Mouse (Mus musculus) neural tube, embryonic 13.5 days (tissue): ENCODE data around the gene Tmem98. TPM values are rescaled to one million over a fixed set of nuclear protein-coding genes. Genes with fewer than 3 reads are reported as not detected.

Source experiments
- ATAC-seq: fragments of 200-750 bp; cut with Nextera tagmentation; 2 replicates; pipeline ENCODE4 v1.8.0; 2017; ENCODE audit warnings: low read depth, mild to moderate bottlenecking, moderate TSS enrichment, moderate library complexity
- H3K27ac ChIP-seq: fragments of 300-500 bp; sonication (generic); replicated peaks from 2 replicates; pipeline ENCODE4 v1.5.1; 2015; ENCODE audit warnings: moderate library complexity, mild to moderate bottlenecking, inconsistent platforms
- H3K27me3 ChIP-seq: fragments of 300-500 bp; sonication (generic); 2 replicates; pipeline ENCODE4 v1.6.1; 2015; ENCODE audit warnings: mild to moderate bottlenecking, inconsistent platforms
- H3K36me3 ChIP-seq: fragments of 300-500 bp; sonication (generic); 2 replicates; pipeline ENCODE4 v1.6.1; 2015; ENCODE audit warnings: mild to moderate bottlenecking, inconsistent platforms
- H3K4me1 ChIP-seq: fragments of 300-500 bp; sonication (generic); replicated peaks from 2 replicates; pipeline ENCODE4 v1.6.1; 2015; ENCODE audit warnings: inconsistent platforms
- H3K4me2 ChIP-seq: fragments of 300-500 bp; sonication (generic); 2 replicates; pipeline ENCODE4 v1.6.1; 2015; ENCODE audit warnings: inconsistent platforms, mild to moderate bottlenecking, moderate library complexity
- H3K4me3 ChIP-seq: fragments of 300-500 bp; sonication (generic); 2 replicates; pipeline ENCODE4 v1.5.1; 2015; ENCODE audit warnings: mild to moderate bottlenecking, inconsistent platforms
- H3K9ac ChIP-seq: fragments of 300-500 bp; sonication (generic); 2 replicates; pipeline ENCODE4 v1.6.1; 2015; ENCODE audit warnings: moderate library complexity, mild to moderate bottlenecking, inconsistent platforms
- H3K9me3 ChIP-seq: fragments of 300-500 bp; sonication (generic); 2 replicates; pipeline ENCODE4 v1.6.1; 2016; ENCODE audit warnings: inconsistent platforms
- WGBS: fragments of 180-500 bp; shearing (Covaris S2); methylation state at CpG from one replicate; pipeline ENCODE4 v1.1.7; 2015; 5-methylcytosine and 5-hydroxymethylcytosine counted together
- polyA plus RNA-seq: library from polyadenylated mRNA; unstranded; fragments of >200 nt; fragmentation: Nextera tagmentation; extraction: Ambion mirVana; gene quantifications from 2 replicates; pipeline ENCODE4 v1.2.1, GENCODE M21; 2015

Gene Tmem98
- polyA plus RNA-seq, 1 experiment from 2014 or later, result 29.3 TPM

DNA sequence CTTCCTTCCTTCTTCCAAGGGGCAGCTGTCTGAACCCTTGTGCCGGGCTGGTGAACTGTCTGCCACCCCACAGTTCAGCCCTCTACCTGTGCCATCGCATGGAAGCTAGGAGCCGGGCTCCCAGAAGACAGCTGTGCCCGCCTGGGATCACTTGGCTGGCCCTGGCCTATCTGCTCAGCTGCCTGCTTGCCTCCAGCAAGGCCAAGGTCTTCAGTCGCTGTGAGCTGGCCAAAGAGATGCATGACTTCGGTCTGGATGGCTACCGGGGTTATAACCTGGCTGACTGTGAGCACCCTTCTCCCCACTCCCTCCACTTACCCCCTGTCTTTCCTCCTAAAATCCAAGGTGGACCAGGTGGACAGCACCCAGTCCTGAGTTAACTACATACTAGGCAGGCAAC is 53.0 kb downstream of the Tmem98 start:
- H3K4me3 ChIP-seq, result no peak overlapping the region
- 90% methylated on average over 7 of the region's 7 CpGs for WGBS
- no peaks in the 10 kb centered on the region for H3K4me1 ChIP-seq
- H3K4me2 ChIP-seq, result no peak overlapping the region
- no peak overlapping the region for H3K27ac ChIP-seq
- no peak for ATAC-seq
- H3K9me3 ChIP-seq, result no peaks in the 10 kb centered on the region
- no peaks in the 10 kb centered on the region for H3K36me3 ChIP-seq
- H3K9ac ChIP-seq, result no peak overlapping the region
- H3K27me3 ChIP-seq, result no peaks in the 10 kb centered on the region; the same call in 1 of the 2 replicates

DNA sequence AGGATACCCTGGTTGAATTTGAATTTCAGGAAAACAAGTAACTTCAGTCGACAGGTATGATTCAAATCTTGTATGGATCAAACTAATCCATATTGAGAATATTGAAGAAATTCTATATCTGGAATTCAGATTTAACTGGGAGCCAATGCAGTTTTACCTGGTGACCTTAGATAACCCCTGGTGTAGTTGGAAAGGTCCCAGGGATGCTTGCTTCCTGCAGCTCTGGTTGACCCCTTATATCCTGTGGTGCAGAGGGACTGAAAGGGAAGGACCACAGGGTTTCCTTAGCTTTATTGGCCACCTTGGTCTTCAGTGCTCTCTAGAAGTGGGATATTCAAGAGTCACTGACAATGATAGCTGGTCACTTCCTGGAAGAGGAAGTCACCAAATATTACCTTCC is 58.1 kb downstream of the Tmem98 start:
- H3K4me1 ChIP-seq, result no peaks in the 10 kb centered on the region
- ATAC-seq, result no peak
- WGBS, result 85% methylated on average over 1 of the region's 1 CpGs
- no peaks in the 10 kb centered on the region for H3K9me3 ChIP-seq
- no peak overlapping the region for H3K27ac ChIP-seq
- H3K36me3 ChIP-seq, result no peaks in the 10 kb centered on the region
- no peak overlapping the region for H3K4me2 ChIP-seq
- H3K27me3 ChIP-seq, result no peaks in the 10 kb centered on the region
- no peak overlapping the region for H3K9ac ChIP-seq
- H3K4me3 ChIP-seq, result no peak overlapping the region

Other genes starting within 250 kb of the Tmem98 start
- 1.8 and 2.2 TPM in 2 replicates for gene Myo1d, start 30.1 kb upstream of the Tmem98 start, polyA plus RNA-seq
- not detected in 2 replicates for gene Spaca3, start 48.2 kb downstream of the Tmem98 start, polyA plus RNA-seq